Mouse (Mus musculus): ENCODE data around the gene Prss23. TPM values are rescaled to one million over a fixed set of nuclear protein-coding genes. Genes with fewer than 3 reads are reported as not detected.
A peak's percentile ranks its signal among the peaks of the same experiment; 100 is the strongest.

Gene Prss23
- total RNA-seq, 2 experiments from 2014 or later = 45.7 to 60.5 TPM

DNA sequence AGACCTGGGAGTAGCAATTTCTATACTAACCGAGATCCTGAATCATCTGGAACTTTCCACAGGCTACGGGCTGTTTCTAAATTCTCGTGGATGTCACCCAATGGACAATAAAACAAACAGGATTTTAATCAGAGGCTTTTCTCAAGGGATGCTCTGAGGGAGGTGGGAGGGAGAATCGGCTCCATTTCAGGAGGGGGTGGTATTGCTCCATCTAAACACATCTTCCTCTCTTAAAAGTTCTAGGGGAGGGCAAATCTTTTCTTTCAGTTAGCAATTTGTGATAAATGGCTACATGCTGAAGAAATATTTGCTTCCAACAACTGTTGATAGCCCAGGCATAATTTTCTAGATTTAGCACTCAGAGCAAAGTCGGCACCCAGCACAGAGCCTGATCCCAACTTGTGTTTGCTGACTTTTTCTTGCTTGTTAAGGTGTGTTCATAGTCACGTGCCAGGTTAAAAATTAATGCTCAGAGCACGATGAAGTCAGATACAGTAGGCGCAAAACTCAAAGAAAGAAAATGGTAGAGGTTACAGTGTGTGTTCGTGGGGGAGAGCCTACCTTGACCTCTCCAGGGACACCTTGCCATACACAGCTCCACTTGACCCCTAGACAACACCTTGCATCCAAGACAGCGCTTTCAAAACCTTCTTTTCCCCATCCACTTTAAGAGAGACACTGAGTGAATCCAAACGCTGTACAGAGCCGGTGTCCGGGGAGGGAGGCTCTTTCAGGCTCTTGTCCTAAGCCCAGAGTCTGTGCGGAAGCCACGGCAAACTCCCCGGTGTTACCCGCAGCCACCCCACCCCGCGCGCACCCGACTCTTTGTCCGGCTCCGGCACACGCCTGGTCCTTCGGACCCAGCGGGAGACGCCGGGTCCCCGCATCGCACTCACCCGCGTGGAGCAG, 10.2 kb downstream of the Prss23 start:
- no peak for DNase-seq
- intact Hi-C loops (cut with DNase I) = no loop called here

DNA sequence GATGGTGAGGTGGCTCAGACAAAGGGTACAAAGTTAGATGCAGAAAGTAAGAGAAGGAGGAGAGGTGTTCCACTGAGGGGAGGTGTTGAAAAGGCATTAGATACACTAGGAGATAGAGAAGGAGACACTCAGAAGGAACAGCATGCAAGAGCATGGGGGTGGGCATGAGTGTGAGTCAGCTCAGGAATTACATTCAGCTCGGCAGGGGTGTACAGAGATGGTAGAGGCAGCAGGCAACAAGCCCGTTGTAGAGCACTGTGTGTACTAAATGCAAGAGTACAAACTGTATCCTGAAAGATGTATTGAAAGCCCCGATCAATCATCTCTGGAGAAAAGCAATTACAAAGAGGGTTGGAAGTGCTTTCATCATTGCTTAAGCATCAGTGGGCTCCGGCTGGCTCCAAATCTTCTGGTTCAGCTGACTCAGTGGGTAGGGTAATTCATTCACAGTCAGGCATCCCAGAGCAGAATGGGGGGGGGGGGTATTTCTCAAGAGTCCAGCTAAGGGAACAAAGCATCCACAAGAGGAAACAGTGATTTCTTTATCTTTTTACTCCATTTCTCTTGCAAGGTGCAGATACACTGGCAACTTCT, 15.0 kb downstream of the Prss23 start:
- DNase-seq = no peak
- intact Hi-C loops (cut with DNase I) = no loop called here

GRCm38 (mm10) chr7:89508672-89509071, 18.3 kb downstream of the Prss23 start:
- intact Hi-C loops (cut with DNase I) = no loop called here
- no peak for DNase-seq

DNA sequence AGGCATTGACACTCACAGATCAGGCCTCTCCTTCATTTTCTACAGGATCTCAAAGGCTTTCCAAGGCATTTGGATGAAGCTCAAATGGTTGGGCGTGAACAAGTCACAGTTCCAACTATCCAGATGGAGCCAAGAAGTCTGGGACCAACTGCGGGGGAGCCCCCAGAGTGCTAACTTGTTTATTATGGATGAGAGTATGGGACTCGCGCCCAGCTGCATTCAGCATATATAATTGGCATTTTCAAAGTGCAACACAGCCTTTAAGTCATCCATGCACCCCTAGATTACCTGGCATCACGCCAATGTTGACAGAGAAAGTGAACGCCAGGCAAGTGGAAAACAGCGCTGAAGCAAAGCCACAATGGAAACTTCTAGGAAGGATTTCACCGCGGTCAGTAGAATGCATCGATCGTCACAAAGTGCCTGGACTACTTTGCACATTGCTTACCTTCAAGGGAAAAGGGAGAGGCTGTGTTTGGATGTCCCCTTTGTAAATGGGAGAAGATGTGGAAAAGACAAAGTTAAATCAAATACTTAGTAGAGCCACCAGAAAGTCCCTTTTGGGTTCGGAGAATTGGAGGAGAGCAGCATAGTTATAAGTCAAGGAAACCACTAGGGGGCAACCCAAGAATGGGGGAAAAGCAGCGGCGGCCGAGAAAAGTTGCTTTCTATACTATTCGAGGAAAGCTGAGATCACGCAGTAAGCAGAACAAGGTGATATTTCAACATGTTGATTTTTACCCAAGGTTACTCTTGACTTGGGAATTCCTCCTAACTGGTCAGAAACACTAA, 27.3 kb downstream of the Prss23 start:
- intact Hi-C loops (cut with DNase I) = loop anchor here (1.0 kb wide), 1 partner anchor 343 kb away; no protein-coding TSS in a partner anchor
- DNase-seq = peak; percentile 32 to 39

- no peak for DNase-seq
- intact Hi-C loops (cut with DNase I) = no loop called here
These were observed 43.0 kb downstream of the Prss23 start for GRCm38 (mm10) chr7:89483769-89484568.

DNA sequence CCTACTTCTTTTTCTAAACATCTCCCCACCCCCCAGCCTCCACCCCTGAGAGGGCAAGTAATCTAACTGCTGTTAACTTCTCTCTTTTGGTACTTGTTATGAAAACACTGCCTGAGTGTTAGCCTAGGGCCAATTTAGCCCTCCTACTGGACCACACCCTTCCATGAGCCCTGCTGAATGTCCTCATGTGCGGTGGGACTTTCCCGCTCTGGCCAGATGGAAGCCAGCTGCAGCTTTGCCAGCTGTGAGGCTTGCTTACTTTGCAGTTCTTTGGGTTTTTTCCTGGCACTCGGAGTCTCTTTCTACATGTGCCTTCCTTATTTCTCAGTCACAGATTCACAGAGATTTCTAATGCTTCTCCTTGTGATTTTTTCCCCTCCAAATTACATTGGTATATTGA, 45.3 kb downstream of the Prss23 start:
- intact Hi-C loops (cut with DNase I) = no loop called here
- DNase-seq = peak; percentile 19 to 36

DNA sequence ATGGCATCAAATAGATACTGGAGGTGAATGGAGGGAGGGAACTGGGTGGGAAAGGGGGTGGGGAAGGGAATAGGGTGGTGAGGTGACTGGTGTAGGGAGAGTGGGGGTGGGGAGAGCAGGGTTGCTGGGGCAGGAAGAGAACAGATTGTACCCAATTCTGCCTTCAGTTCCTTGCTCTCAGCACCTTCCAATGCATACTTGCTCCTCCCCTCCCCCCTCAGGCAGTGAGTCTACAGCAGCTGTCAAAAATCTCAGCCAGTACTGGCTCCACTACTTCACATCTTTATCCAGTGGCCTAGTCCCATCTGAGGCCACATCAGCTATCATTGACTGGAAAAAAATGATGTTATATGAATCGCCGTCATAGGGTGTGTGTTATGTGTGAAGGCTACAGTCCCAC, 48.5 kb downstream of the Prss23 start:
- intact Hi-C loops (cut with DNase I) = no loop called here
- no peak for DNase-seq

- intact Hi-C loops (cut with DNase I) = no loop called here
- DNase-seq = no peak
These were observed 49.5 kb downstream of the Prss23 start for GRCm38 (mm10) chr7:89477294-89477999.

GRCm38 (mm10) chr7:89473442-89473841, 53.5 kb downstream of the Prss23 start:
- no peak for DNase-seq
- intact Hi-C loops (cut with DNase I) = loop anchor here (1.0 kb wide), 1 partner anchor 35 kb away; no protein-coding TSS in a partner anchor

- no peak for DNase-seq
- intact Hi-C loops (cut with DNase I) = no loop called here
These were observed 63.0 kb downstream of the Prss23 start for GRCm38 (mm10) chr7:89463775-89464592.

- intact Hi-C loops (cut with DNase I) = no loop called here
- DNase-seq = no peak
These were observed 63.7 kb downstream of the Prss23 start for GRCm38 (mm10) chr7:89463246-89463645.

DNA sequence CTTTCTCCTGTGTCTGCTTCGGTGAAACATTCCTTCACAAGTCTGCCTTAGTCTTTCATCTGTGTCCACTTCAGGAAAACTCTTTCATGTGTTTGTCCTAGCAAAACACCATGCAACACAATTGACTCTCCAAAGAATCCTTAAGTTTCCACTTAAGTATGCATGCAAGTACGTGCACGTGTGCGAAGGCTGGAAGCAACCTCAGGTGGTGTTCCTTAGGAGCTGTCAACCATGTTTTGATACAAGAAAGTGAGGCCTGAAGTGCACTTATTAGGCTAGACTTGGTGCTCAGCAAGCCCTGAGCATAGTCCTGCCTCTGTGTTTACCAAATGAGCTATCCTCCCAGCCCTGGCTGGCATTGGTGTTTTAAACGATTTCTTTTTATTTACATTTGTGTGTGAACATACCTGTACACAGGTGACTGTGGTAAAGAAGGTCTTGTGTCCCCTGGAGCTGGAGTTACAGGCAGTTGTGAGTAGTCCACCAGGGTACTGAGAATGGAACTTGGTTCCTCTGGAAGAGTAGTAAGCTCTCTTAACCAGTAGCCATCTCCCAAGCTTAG, 64.3 kb downstream of the Prss23 start:
- intact Hi-C loops (cut with DNase I) = no loop called here
- no peak for DNase-seq

GRCm38 (mm10) chr7:89461351-89461750, 65.6 kb downstream of the Prss23 start:
- intact Hi-C loops (cut with DNase I) = no loop called here
- DNase-seq = no peak

DNA sequence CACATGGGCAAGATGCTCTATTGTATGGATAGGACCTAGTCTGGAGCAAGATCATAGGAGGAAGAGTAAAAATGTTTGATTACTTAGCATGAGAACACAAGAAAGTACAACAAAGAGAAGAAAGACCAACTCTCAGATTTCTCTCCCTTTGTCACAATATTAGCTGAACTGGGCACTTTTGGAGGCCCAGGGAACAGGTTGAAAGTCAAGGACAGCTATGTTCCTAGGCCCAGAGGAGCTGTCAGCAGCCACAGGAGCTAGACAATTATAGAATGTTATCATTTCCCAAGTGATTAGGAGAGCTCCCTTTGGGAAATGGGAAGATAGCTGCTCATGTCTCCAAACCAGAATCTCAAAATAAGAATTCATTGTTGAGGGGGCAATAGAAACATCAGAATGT, 66.1 kb downstream of the Prss23 start:
- DNase-seq = no peak
- intact Hi-C loops (cut with DNase I) = no loop called here

DNA sequence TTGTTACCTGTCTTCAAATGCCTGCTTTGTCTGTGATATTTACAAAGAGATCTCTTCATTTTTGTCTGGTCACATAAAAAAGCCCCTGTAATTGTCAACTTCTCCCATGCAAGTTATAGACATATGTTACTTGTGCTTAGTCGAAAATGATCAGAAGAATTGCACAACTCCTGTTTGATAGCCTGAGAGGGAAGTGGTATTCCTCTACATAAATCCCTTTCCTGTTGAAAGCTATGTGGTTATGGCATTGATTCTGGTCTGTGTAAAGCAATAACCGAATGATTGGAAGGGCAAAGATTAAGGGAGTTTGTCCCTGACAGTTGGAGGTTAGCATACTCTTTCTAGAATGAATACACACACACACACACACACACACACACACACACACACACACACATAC, 67.3 kb downstream of the Prss23 start:
- intact Hi-C loops (cut with DNase I) = no loop called here
- no peak for DNase-seq
